Mouse (Mus musculus) right cerebral cortex, postnatal 25 days (tissue): Measurements from ENCODE around the gene Lemd1.

Source experiments
- DNase-seq: peaks from one replicate; pipeline ENCODE4 v3.0.0; 2022

The Lemd1 gene

GRCm38 (mm10) chr1:132296051-132296450, 104.8 kb downstream of the Lemd1 start:
- peak; percentile 14 for DNase-seq

- DNase-seq = peak; percentile 55
Observed at GRCm38 (mm10) chr1:132298425-132298800, 107.2 kb downstream of the Lemd1 start, which contains the start of gene Klhdc8a. Gene Klhdc8a (plus strand): TSS chr1:132298626.

GRCm38 (mm10) chr1:132298801-132299464, 107.7 kb downstream of the Lemd1 start:
- DNase-seq = peak; percentile 53

GRCm38 (mm10) chr1:132299744-132300143, 108.5 kb downstream of the Lemd1 start:
- no peak for DNase-seq

- DNase-seq = no peak
Observed at GRCm38 (mm10) chr1:132301242-132301641, 110.0 kb downstream of the Lemd1 start.

- DNase-seq = no peak
Observed at GRCm38 (mm10) chr1:132302341-132302866, 111.2 kb downstream of the Lemd1 start.

- no peak for DNase-seq
Observed at GRCm38 (mm10) chr1:132304618-132305214, 113.5 kb downstream of the Lemd1 start.

- no peak for DNase-seq
Observed at GRCm38 (mm10) chr1:132306160-132306559, 114.9 kb downstream of the Lemd1 start.

GRCm38 (mm10) chr1:132306808-132307207, 115.6 kb downstream of the Lemd1 start:
- DNase-seq = no peak

GRCm38 (mm10) chr1:132307962-132308361, 116.7 kb downstream of the Lemd1 start:
- DNase-seq = no peak

GRCm38 (mm10) chr1:132308674-132309073, 117.4 kb downstream of the Lemd1 start:
- DNase-seq = no peak
